Mouse (Mus musculus): Measurements from ENCODE around the gene Mgea5. TPM values are rescaled to one million over a fixed set of nuclear protein-coding genes. Genes with fewer than 3 reads are reported as not detected.
A peak's percentile ranks its signal among the peaks of the same experiment; 100 is the strongest.

Gene Mgea5
- polyA plus RNA-seq, 1 experiment from 2014 or later, result 63.9 TPM

- Histone ChIP-seq H3K4me1 (no peaks in the 10 kb centered on the region), H3K27me3 (ENCODE audit: poor library complexity, severe bottlenecking) (no peaks in the 10 kb centered on the region), H3K9me3 (no peaks in the 10 kb centered on the region), H3K4me3 (no peak overlapping the region), H3K27ac (no peak overlapping the region), H3K36me3 (replicated peaks) (peaks cover 96% of the 10 kb centered on the region)
- DNase-seq (ENCODE audit: extremely low spot score, low spot score), result no peak
- 94% methylated on average over 3 of the region's 3 CpGs for WGBS
Observed at GRCm38 (mm10) chr19:45760810-45761209, 22.8 kb downstream of the Mgea5 start.

- WGBS, result 95% methylated on average over 5 of the region's 5 CpGs
- no peak overlapping the region for H3K4me3 ChIP-seq
- no peaks in the 10 kb centered on the region for H3K9me3 ChIP-seq
- no peak overlapping the region for H3K27ac ChIP-seq
- DNase-seq (ENCODE audit: extremely low spot score, low spot score), result no peak
- H3K4me1 ChIP-seq, result no peaks in the 10 kb centered on the region
- H3K36me3 ChIP-seq (replicated peaks), result peaks cover 96% of the 10 kb centered on the region
- H3K27me3 ChIP-seq (ENCODE audit: poor library complexity, severe bottlenecking), result no peaks in the 10 kb centered on the region
Observed at GRCm38 (mm10) chr19:45758671-45759070, 25.0 kb downstream of the Mgea5 start.

- WGBS, result 94% methylated on average over 3 of the region's 3 CpGs
- no peak overlapping the region for H3K4me3 ChIP-seq
Observed at GRCm38 (mm10) chr19:45753551-45753950, 30.1 kb downstream of the Mgea5 start.

GRCm38 (mm10) chr19:45751881-45752280 is 31.8 kb downstream of the Mgea5 start:
- no peak for DNase-seq (ENCODE audit: extremely low spot score, low spot score)
- WGBS, result 91% methylated on average over 7 of the region's 7 CpGs
- Histone ChIP-seq H3K36me3 (replicated peaks) (peaks cover 69% of the 10 kb centered on the region), H3K4me3 (no peak overlapping the region), H3K9me3 (no peaks in the 10 kb centered on the region), H3K27me3 (ENCODE audit: poor library complexity, severe bottlenecking) (peaks cover 12% of the 10 kb centered on the region), H3K4me1 (peaks cover 26% of the 10 kb centered on the region), H3K27ac (no peak overlapping the region)

More at GRCm38 (mm10) chr19:45753551-45753950, 30.1 kb downstream of the Mgea5 start:
- no peaks in the 10 kb centered on the region for H3K27me3 ChIP-seq (ENCODE audit: poor library complexity, severe bottlenecking)
- DNase-seq (ENCODE audit: extremely low spot score, low spot score), result no peak
- no peak overlapping the region for H3K27ac ChIP-seq
- peaks cover 82% of the 10 kb centered on the region for H3K36me3 ChIP-seq (replicated peaks)
- H3K4me1 ChIP-seq, result peaks cover 13% of the 10 kb centered on the region
- no peaks in the 10 kb centered on the region for H3K9me3 ChIP-seq

- H3K4me3 ChIP-seq, result peak within 1 kb of the TSS; percentile 97
- H3K4me1 ChIP-seq, result peaks cover 47% of the 10 kb centered on the region
- H3K36me3 ChIP-seq (replicated peaks), result peaks cover 46% of the 10 kb centered on the region
- peaks cover 37% of the 10 kb centered on the region for H3K27me3 ChIP-seq (ENCODE audit: poor library complexity, severe bottlenecking)
- no peaks in the 10 kb centered on the region for H3K9me3 ChIP-seq
- DNase-seq (ENCODE audit: extremely low spot score, low spot score), result peak; percentile 93
- under 1% methylated on average over 59 of the region's 60 CpGs for WGBS
- H3K27ac ChIP-seq, result peak within 1 kb of the TSS; percentile 89
Observed at GRCm38 (mm10) chr19:45749243-45750043, 34.2 kb downstream of the Mgea5 start, which contains the start of gene Npm3. TSS of gene Npm3 (minus strand) at chr19:45749591.

- no peak for DNase-seq (ENCODE audit: extremely low spot score, low spot score)
- Histone ChIP-seq H3K4me1 (peaks cover 47% of the 10 kb centered on the region), H3K27ac (peak overlapping the region; percentile 89)
Observed at GRCm38 (mm10) chr19:45748691-45749242, 34.9 kb downstream of the Mgea5 start.

GRCm38 (mm10) chr19:45748206-45748605 is 35.4 kb downstream of the Mgea5 start:
- peak overlapping the region; percentile 97 for H3K4me3 ChIP-seq
- no peak overlapping the region for H3K27ac ChIP-seq
- H3K9me3 ChIP-seq, result no peaks in the 10 kb centered on the region
- no peak for DNase-seq (ENCODE audit: extremely low spot score, low spot score)
- peaks cover 33% of the 10 kb centered on the region for H3K36me3 ChIP-seq (replicated peaks)
- peaks cover 49% of the 10 kb centered on the region for H3K27me3 ChIP-seq (ENCODE audit: poor library complexity, severe bottlenecking)
- peaks cover 51% of the 10 kb centered on the region for H3K4me1 ChIP-seq
- WGBS, result 62% methylated on average over 9 of the region's 9 CpGs

More at GRCm38 (mm10) chr19:45748691-45749242, 34.9 kb downstream of the Mgea5 start:
- peaks cover 44% of the 10 kb centered on the region for H3K27me3 ChIP-seq (ENCODE audit: poor library complexity, severe bottlenecking)
- 2% methylated on average over 33 of the region's 33 CpGs for WGBS
- H3K4me3 ChIP-seq, result peak overlapping the region; percentile 97
- H3K36me3 ChIP-seq (replicated peaks), result peaks cover 39% of the 10 kb centered on the region
- no peaks in the 10 kb centered on the region for H3K9me3 ChIP-seq

- H3K27ac ChIP-seq, result no peak overlapping the region
- no peaks in the 10 kb centered on the region for H3K9me3 ChIP-seq
- H3K4me3 ChIP-seq, result no peak overlapping the region
- H3K27me3 ChIP-seq (ENCODE audit: poor library complexity, severe bottlenecking), result peaks cover 59% of the 10 kb centered on the region
- DNase-seq (ENCODE audit: extremely low spot score, low spot score), result peak; percentile 85
- peaks cover 61% of the 10 kb centered on the region for H3K4me1 ChIP-seq
- WGBS, result 34% methylated on average over 11 of the region's 11 CpGs
- H3K36me3 ChIP-seq (replicated peaks), result peaks cover 24% of the 10 kb centered on the region
Observed at GRCm38 (mm10) chr19:45747028-45747867, 36.4 kb downstream of the Mgea5 start.

- Histone ChIP-seq H3K27me3 (ENCODE audit: poor library complexity, severe bottlenecking) (peaks cover 67% of the 10 kb centered on the region), H3K9me3 (no peaks in the 10 kb centered on the region), H3K4me1 (peaks cover 69% of the 10 kb centered on the region), H3K4me3 (peak overlapping the region; percentile 6; the same call in 1 of the 2 replicates), H3K27ac (no peak overlapping the region), H3K36me3 (replicated peaks) (peaks cover 15% of the 10 kb centered on the region)
- peak; percentile 78 for DNase-seq (ENCODE audit: extremely low spot score, low spot score)
- 9% methylated on average over 29 of the region's 29 CpGs for WGBS
Observed at GRCm38 (mm10) chr19:45746153-45747020, 37.2 kb downstream of the Mgea5 start.

- H3K36me3 ChIP-seq (replicated peaks), result peaks cover 8% of the 10 kb centered on the region; the same call in 1 of the 2 replicates
- DNase-seq (ENCODE audit: extremely low spot score, low spot score), result peak; percentile 43
- under 1% methylated on average over 32 of the region's 32 CpGs for WGBS
- H3K9me3 ChIP-seq, result no peaks in the 10 kb centered on the region
- no peak overlapping the region for H3K27ac ChIP-seq
- H3K4me3 ChIP-seq, result peak overlapping the region; percentile 6; the same call in 1 of the 2 replicates
- peaks cover 76% of the 10 kb centered on the region for H3K27me3 ChIP-seq (ENCODE audit: poor library complexity, severe bottlenecking)
- peaks cover 77% of the 10 kb centered on the region for H3K4me1 ChIP-seq
Observed at GRCm38 (mm10) chr19:45745344-45746152, 38.1 kb downstream of the Mgea5 start.

- H3K27ac ChIP-seq, result no peak overlapping the region
- peaks cover 76% of the 10 kb centered on the region for H3K4me1 ChIP-seq
- 11% methylated on average over 7 of the region's 7 CpGs for WGBS
- H3K9me3 ChIP-seq, result no peaks in the 10 kb centered on the region
- H3K4me3 ChIP-seq, result peak overlapping the region; percentile 54; the same call in 1 of the 2 replicates
- peaks cover 95% of the 10 kb centered on the region for H3K27me3 ChIP-seq (ENCODE audit: poor library complexity, severe bottlenecking)
- peaks cover 5% of the 10 kb centered on the region; the same call in 1 of the 2 replicates for H3K36me3 ChIP-seq (replicated peaks)
- DNase-seq (ENCODE audit: extremely low spot score, low spot score), result no peak
Observed at GRCm38 (mm10) chr19:45743619-45744018, 40.0 kb downstream of the Mgea5 start.

All from forebrain, embryonic 10.5 days (tissue).